Mouse (Mus musculus): ENCODE results near the gene Tdpoz1. TPM values are rescaled to one million over a fixed set of nuclear protein-coding genes. Genes with fewer than 3 reads are reported as not detected.
"Not testable (repeated sequence)": the region's sequence is repeated elsewhere in the genome, so short reads cannot be mapped to it uniquely, and the experiment has no call there.

Gene Tdpoz1
- not detected in 2 replicates for polyA plus RNA-seq (2016; fragmentation: Nextera tagmentation; extraction: Ambion mirVana)

GRCm38 (mm10) chr3:93676210-93676609 is at the start of gene Tdpoz1:
Tdpoz1 (minus strand) TSS chr3:93676310.
- H3K27ac ChIP-seq; DNase-seq (ENCODE audit: low spot score); H3K27me3 ChIP-seq (ENCODE audit: insufficient read depth, poor library complexity, severe bottlenecking); H3K4me1 ChIP-seq (replicated peaks); H3K36me3 ChIP-seq; H3K9me3 ChIP-seq; H3K4me3 ChIP-seq: not testable (repeated sequence)
- 85% methylated on average over 3 of the region's 4 CpGs for WGBS

GRCm38 (mm10) chr3:93708969-93709637 is 33.0 kb upstream of the Tdpoz1 start:
- WGBS = 85% methylated on average over 2 of the region's 2 CpGs
- H3K4me3 ChIP-seq; H3K36me3 ChIP-seq; H3K27ac ChIP-seq; H3K4me1 ChIP-seq (replicated peaks); DNase-seq (ENCODE audit: low spot score); H3K27me3 ChIP-seq (ENCODE audit: insufficient read depth, poor library complexity, severe bottlenecking); H3K9me3 ChIP-seq: not testable (repeated sequence)

- not testable (repeated sequence) for H3K4me3 ChIP-seq; H3K36me3 ChIP-seq; H3K27ac ChIP-seq; H3K9me3 ChIP-seq; H3K27me3 ChIP-seq (ENCODE audit: insufficient read depth, poor library complexity, severe bottlenecking); DNase-seq (ENCODE audit: low spot score); H3K4me1 ChIP-seq (replicated peaks)
- whole genome bisulfite sequencing = 70% methylated on average over 1 of the region's 2 CpGs
Observed at GRCm38 (mm10) chr3:93692970-93693369, 16.9 kb upstream of the Tdpoz1 start, which contains the start of gene Gm37596. Gm37596 (minus strand) TSS chr3:93693070.

GRCm38 (mm10) chr3:93670805-93671503 is 5.2 kb downstream of the Tdpoz1 start:
- not testable (repeated sequence) for H3K27me3 ChIP-seq (ENCODE audit: insufficient read depth, poor library complexity, severe bottlenecking); H3K9me3 ChIP-seq; H3K4me1 ChIP-seq (replicated peaks); H3K36me3 ChIP-seq; H3K27ac ChIP-seq; H3K4me3 ChIP-seq; DNase-seq (ENCODE audit: low spot score)
- WGBS = 78% methylated on average over 5 of the region's 6 CpGs

- Histone ChIP-seq H3K4me1 (replicated peaks) (no peaks in the 10 kb centered on the region), H3K4me3 (no peak overlapping the region), H3K36me3 (no peaks in the 10 kb centered on the region), H3K27ac (no peak overlapping the region), H3K9me3 (no peaks in the 10 kb centered on the region), H3K27me3 (ENCODE audit: insufficient read depth, poor library complexity, severe bottlenecking) (no peaks in the 10 kb centered on the region)
- 76% methylated on average over 1 of the region's 1 CpGs for WGBS
- DNase-seq (ENCODE audit: low spot score) = no peak
Observed at GRCm38 (mm10) chr3:93654260-93654659, 21.9 kb downstream of the Tdpoz1 start.

GRCm38 (mm10) chr3:93652586-93652985 is 23.5 kb downstream of the Tdpoz1 start, which contains the start of gene Tdpoz2:
Tdpoz2 (minus strand) TSS chr3:93652686.
- no peaks in the 10 kb centered on the region for H3K4me1 ChIP-seq (replicated peaks)
- no peaks in the 10 kb centered on the region for H3K27me3 ChIP-seq (ENCODE audit: insufficient read depth, poor library complexity, severe bottlenecking)
- no peak within 1 kb of the TSS for H3K27ac ChIP-seq
- no peak within 1 kb of the TSS for H3K4me3 ChIP-seq
- no peak for DNase-seq (ENCODE audit: low spot score)
- H3K36me3 ChIP-seq = no peaks in the 10 kb centered on the region
- 81% methylated on average over 3 of the region's 3 CpGs for WGBS
- no peaks in the 10 kb centered on the region for H3K9me3 ChIP-seq

- not testable (repeated sequence) for H3K4me3 ChIP-seq; H3K9me3 ChIP-seq; DNase-seq (ENCODE audit: low spot score); H3K27me3 ChIP-seq (ENCODE audit: insufficient read depth, poor library complexity, severe bottlenecking); H3K4me1 ChIP-seq (replicated peaks); H3K36me3 ChIP-seq; H3K27ac ChIP-seq
- WGBS = 86% methylated on average over 4 of the region's 4 CpGs
Observed at GRCm38 (mm10) chr3:93630917-93631714, 45.0 kb downstream of the Tdpoz1 start.

Other genes with a start within 250 kb of the Tdpoz1 start
- 0.54 and 0.81 TPM in 2 replicates for gene Tchh, start 234.0 kb downstream of the Tdpoz1 start, polyA plus RNA-seq (2016; fragmentation: Nextera tagmentation; extraction: Ambion mirVana)
- gene Tchhl1, start 207.6 kb downstream of the Tdpoz1 start, polyA plus RNA-seq (2016; fragmentation: Nextera tagmentation; extraction: Ambion mirVana) = not detected in 2 replicates
- 327 and 404 TPM in 2 replicates for gene S100a11, start 155.8 kb downstream of the Tdpoz1 start, polyA plus RNA-seq (2016; fragmentation: Nextera tagmentation; extraction: Ambion mirVana)
- gene S100a10, start 121.2 kb downstream of the Tdpoz1 start, polyA plus RNA-seq (2016; fragmentation: Nextera tagmentation; extraction: Ambion mirVana) = 160 and 200 TPM in 2 replicates
- not detected in 2 replicates for gene Tdpoz2, start 23.6 kb downstream of the Tdpoz1 start, polyA plus RNA-seq (2016; fragmentation: Nextera tagmentation; extraction: Ambion mirVana)
- not detected in 2 replicates for gene Gm37596, start 16.8 kb upstream of the Tdpoz1 start, polyA plus RNA-seq (2016; fragmentation: Nextera tagmentation; extraction: Ambion mirVana)
- not detected in 2 replicates for gene Gm5773, start 96.7 kb upstream of the Tdpoz1 start, polyA plus RNA-seq (2016; fragmentation: Nextera tagmentation; extraction: Ambion mirVana)
- not detected in 2 replicates for gene Tdpoz4, start 120.1 kb upstream of the Tdpoz1 start, polyA plus RNA-seq (2016; fragmentation: Nextera tagmentation; extraction: Ambion mirVana)
- gene Tdpoz3, start 149.7 kb upstream of the Tdpoz1 start, polyA plus RNA-seq (2016; fragmentation: Nextera tagmentation; extraction: Ambion mirVana) = not detected in 2 replicates

Data from hindbrain, embryonic 10.5 days (tissue).